Mouse (Mus musculus): ENCODE measurements around the gene Utp15. TPM values are rescaled to one million over a fixed set of nuclear protein-coding genes. Genes with fewer than 3 reads are reported as not detected.

Utp15 gene
- polyA plus RNA-seq, 1 experiment from 2014 or later = 26.7 TPM

GRCm38 (mm10) chr13:98205771-98206545 lies 56.9 kb downstream of the Utp15 start, which contains the start of gene Arhgef28:
Arhgef28 (minus strand) TSS chr13:98206439.
- ATAC-seq (ENCODE audit: low FRiP score) = peak; percentile 90
- Histone ChIP-seq H3K36me3 (no peaks in the 10 kb centered on the region), H3K4me2 (peak within 1 kb of the TSS; percentile 93), H3K9ac (replicated peaks) (peak within 1 kb of the TSS; percentile 73), H3K4me1 (peaks cover 15% of the 10 kb centered on the region; the same call in 1 of the 2 replicates), H3K27ac (replicated peaks) (peak within 1 kb of the TSS; percentile 74), H3K9me3 (replicated peaks) (no peaks in the 10 kb centered on the region), H3K27me3 (replicated peaks) (0 out of 2 replicates have a peak, but pooled peaks cover 5% of the 10 kb centered on the region), H3K4me3 (replicated peaks) (peak within 1 kb of the TSS; percentile 67)
- under 1% methylated on average over 52 of the region's 76 CpGs for WGBS

- Histone ChIP-seq H3K9me3 (replicated peaks) (no peaks in the 10 kb centered on the region), H3K4me2 (peak overlapping the region; percentile 93), H3K27ac (replicated peaks) (peak overlapping the region; percentile 74; the same call in 1 of the 2 replicates), H3K27me3 (replicated peaks) (0 out of 2 replicates have a peak, but pooled peaks cover 5% of the 10 kb centered on the region), H3K4me3 (replicated peaks) (peak overlapping the region; percentile 67), H3K4me1 (peaks cover 15% of the 10 kb centered on the region; the same call in 1 of the 2 replicates), H3K36me3 (no peaks in the 10 kb centered on the region), H3K9ac (replicated peaks) (0 out of 2 replicates have a peak overlapping the region, but pooled peaks have one; percentile 3)
- 24% methylated on average over 8 of the region's 8 CpGs for WGBS
- ATAC-seq (ENCODE audit: low FRiP score) = no peak
These were observed 57.7 kb downstream of the Utp15 start for GRCm38 (mm10) chr13:98205111-98205510.

- Histone ChIP-seq H3K4me1 (peaks cover 15% of the 10 kb centered on the region; the same call in 1 of the 2 replicates), H3K9ac (replicated peaks) (no peak overlapping the region), H3K9me3 (replicated peaks) (no peaks in the 10 kb centered on the region), H3K36me3 (no peaks in the 10 kb centered on the region), H3K4me3 (replicated peaks) (no peak overlapping the region), H3K27ac (replicated peaks) (no peak overlapping the region), H3K4me2 (no peak overlapping the region), H3K27me3 (replicated peaks) (0 out of 2 replicates have a peak, but pooled peaks cover 5% of the 10 kb centered on the region)
- WGBS = 95% methylated on average over 8 of the region's 8 CpGs
- ATAC-seq (ENCODE audit: low FRiP score) = no peak
These were observed 58.5 kb downstream of the Utp15 start for GRCm38 (mm10) chr13:98204371-98204770.

- no peak overlapping the region for H3K27ac ChIP-seq (replicated peaks)
- H3K9me3 ChIP-seq (replicated peaks) = no peaks in the 10 kb centered on the region
- no peaks in the 10 kb centered on the region for H3K27me3 ChIP-seq (replicated peaks)
- no peak for ATAC-seq (ENCODE audit: low FRiP score)
- no peak overlapping the region for H3K4me2 ChIP-seq
- H3K4me1 ChIP-seq = peaks cover 13% of the 10 kb centered on the region; the same call in 1 of the 2 replicates
- H3K4me3 ChIP-seq (replicated peaks) = no peak overlapping the region
- no peaks in the 10 kb centered on the region for H3K36me3 ChIP-seq
- no peak overlapping the region for H3K9ac ChIP-seq (replicated peaks)
- 63% methylated on average over 9 of the region's 9 CpGs for WGBS
These were observed 61.4 kb downstream of the Utp15 start for GRCm38 (mm10) chr13:98201436-98201835.

Other genes starting within 250 kb of the Utp15 start
- 30.7 and 31.0 TPM in 2 replicates for gene Arhgef28, start 56.6 kb downstream of the Utp15 start, polyA plus RNA-seq (2015; fragmentation: Nextera tagmentation; extraction: Ambion mirVana)
- 55.7 and 71.9 TPM in 2 replicates for gene Ankra2, start within 50 bp of the Utp15 start, polyA plus RNA-seq (2015; fragmentation: Nextera tagmentation; extraction: Ambion mirVana)
- gene Gm21976, start 16.8 kb upstream of the Utp15 start, polyA plus RNA-seq (2015; fragmentation: Nextera tagmentation; extraction: Ambion mirVana) = not detected in 2 replicates
- gene Btf3, start 54.0 kb upstream of the Utp15 start, polyA plus RNA-seq (2015; fragmentation: Nextera tagmentation; extraction: Ambion mirVana) = 481 and 531 TPM in 2 replicates
- 0.33 and 0.65 TPM in 2 replicates for gene Foxd1, start 91.2 kb upstream of the Utp15 start, polyA plus RNA-seq (2015; fragmentation: Nextera tagmentation; extraction: Ambion mirVana)
- gene Gm10320, start 229.0 kb upstream of the Utp15 start, polyA plus RNA-seq (2015; fragmentation: Nextera tagmentation; extraction: Ambion mirVana) = 0.74 and 1.0 TPM in 2 replicates

Data from neural tube, embryonic 15.5 days (tissue).